Mouse (Mus musculus) macrophage (primary cell): ENCODE data around the gene Mfsd10. TPM values are rescaled to one million over a fixed set of nuclear protein-coding genes. Genes with fewer than 3 reads are reported as not detected.
A peak's percentile ranks its signal among the peaks of the same experiment; 100 is the strongest.

Source experiments
- H3K27ac ChIP-seq: fragments of 350-480 bp; formaldehyde crosslinking; 2 replicates; pipeline ENCODE4 v1.9.0; 2021
- H3K36me3 ChIP-seq: fragments of 350-480 bp; formaldehyde crosslinking; 2 replicates; pipeline ENCODE4 v1.9.0; 2021; ENCODE audit errors: inconsistent target
- H3K4me3 ChIP-seq: fragments of 350-480 bp; formaldehyde crosslinking; 2 replicates; pipeline ENCODE4 v1.9.0; 2021; ENCODE audit errors: inconsistent target
- H3K79me2 ChIP-seq: fragments of 350-480 bp; formaldehyde crosslinking; 2 replicates; pipeline ENCODE4 v1.9.0; 2021; ENCODE audit errors: inconsistent target
- WGBS: methylation state at CpG from one replicate; pipeline ENCODE4 v1.1.7; 2026; ENCODE audit warnings: inconsistent platforms; ENCODE audit not compliant: missing documents; 5-methylcytosine and 5-hydroxymethylcytosine counted together
- polyA plus RNA-seq: library from polyadenylated mRNA; stranded (reverse); fragments of 250-400 nt; gene quantifications from 3 replicates; pipeline ENCODE4 v1.2.4, GENCODE M21; 2018; ENCODE audit warnings: inconsistent platforms
- total RNA-seq, 78 experiments: library from RNA; depleted of rRNA; stranded (reverse); fragments of 250-400 nt; gene quantifications; 1 replicate in 9 of 78; 2 replicates in 24 of 78; 3 replicates in 43 of 78; 4 replicates in 2 of 78; pipeline ENCODE4 v1.2.4; 2018; ENCODE audit warnings: inconsistent platforms in 56 of 78

Mfsd10 gene
- total RNA-seq (2018; cell fraction: chromatin; rRNA removed): 10 to 100 TPM; 18.9 to 91.8 (median 44.8) TPM
- 10 to 100 TPM; 13.5 to 29.9 (median 21.2) TPM for total RNA-seq (2018; cell fraction: cytosol; rRNA removed)
- total RNA-seq (2018; cell fraction: nucleus; rRNA removed): 100 to 1,000 TPM in 2 of 26 experiments, 10 to 100 TPM in 24; 23.2 to 303 (median 42.5) TPM
- polyA plus RNA-seq: 19.4 to 37.9 TPM (median 29.4 TPM) in 3 replicates

DNA sequence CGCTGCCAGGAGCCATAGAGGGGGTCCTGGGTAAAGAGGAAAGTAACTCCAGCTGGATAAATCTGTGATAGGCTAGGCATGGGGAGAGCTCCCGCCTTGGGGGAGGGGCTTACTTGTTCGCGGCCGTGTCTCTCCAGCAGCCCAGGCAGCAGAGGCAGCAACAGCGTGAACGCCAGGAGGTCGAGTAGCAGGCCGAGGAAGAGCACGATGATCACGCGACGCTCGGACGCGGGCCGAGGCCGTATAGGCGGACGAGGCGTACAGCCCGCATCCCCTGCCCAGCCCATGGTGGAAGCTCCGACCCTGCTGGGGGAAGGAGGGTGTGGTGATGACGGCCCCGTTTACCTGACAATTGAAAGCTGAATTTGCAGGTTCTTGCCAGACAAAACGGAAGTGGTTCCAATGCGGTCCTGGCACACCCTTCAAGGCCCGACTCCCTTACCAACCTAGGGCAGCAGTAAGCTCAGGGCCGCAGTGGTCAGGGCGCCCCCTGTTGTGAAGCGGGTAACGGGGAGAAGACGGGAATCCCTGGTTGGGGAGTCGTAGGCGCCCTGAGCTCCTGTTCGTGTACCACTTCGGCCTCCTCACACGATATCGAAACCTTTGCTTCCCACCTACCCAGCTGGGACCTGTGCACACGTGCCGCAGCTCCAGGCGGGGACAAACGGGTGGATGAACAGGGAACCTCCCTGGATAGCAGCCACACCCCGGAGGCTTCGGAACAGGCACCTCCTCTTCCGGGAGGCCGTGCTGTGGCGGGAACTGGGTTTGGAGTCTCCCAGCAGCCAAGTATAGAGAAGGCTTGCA lies at the start of gene Mfsd10:
TSS of gene Mfsd10 (minus strand) at position 732 of the 807 bp plus-strand sequence.
- Histone ChIP-seq H3K79me2 (peaks cover 12% of the 10 kb centered on the region; the same call in 1 of the 2 replicates), H3K36me3 (peaks cover 49% of the 10 kb centered on the region)
- WGBS: under 1% methylated on average over 46 of the region's 48 CpGs

DNA sequence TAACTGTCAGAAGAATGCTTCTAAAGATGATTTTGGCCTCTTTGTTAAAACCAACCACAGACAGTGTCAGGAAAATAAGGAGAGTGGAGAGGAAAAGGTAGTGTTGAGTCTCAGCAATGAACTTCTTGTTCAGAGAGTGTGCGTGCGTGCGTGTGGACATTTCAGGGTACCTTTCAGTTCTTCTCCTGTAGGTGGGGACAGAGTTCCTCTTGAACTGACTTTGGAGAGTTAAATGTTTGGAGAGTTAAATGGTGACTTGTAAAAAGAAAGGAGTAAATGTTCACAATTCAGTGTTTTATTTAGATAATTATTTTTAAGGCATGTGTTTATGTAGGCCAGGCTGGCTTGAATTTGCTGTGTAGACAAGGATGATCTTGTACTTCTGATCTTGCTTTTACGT lies 33.3 kb upstream of the Mfsd10 start:
- H3K79me2 ChIP-seq: no peaks in the 10 kb centered on the region
- no peak overlapping the region for H3K27ac ChIP-seq
- H3K4me3 ChIP-seq: no peak overlapping the region
- H3K36me3 ChIP-seq: no peaks in the 10 kb centered on the region
- 94% methylated on average over 4 of the region's 4 CpGs for WGBS

More for the DNA sequence above, at the start of gene Mfsd10:
- H3K4me3 ChIP-seq: peak within 1 kb of the TSS; percentile 88
- peak within 1 kb of the TSS; percentile 76 for H3K27ac ChIP-seq

DNA sequence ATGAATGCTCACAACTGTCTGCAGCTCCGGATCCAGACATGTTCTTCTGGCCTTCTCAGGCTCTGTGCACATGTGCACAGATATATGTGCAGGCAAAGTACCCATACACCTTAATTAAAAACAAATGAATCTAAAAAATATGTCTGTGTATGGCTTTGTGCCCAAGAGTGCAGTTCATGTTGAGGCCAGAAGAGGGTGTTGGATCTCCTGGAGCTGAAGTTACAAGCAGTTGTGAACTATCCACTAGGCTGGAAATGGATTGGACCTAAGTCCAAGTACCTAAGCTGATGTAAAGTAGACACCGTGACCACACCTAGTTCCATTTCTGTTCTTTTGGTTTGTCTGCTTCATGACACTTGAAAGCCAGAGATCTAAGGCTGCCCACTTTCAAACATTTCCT lies 32.5 kb upstream of the Mfsd10 start:
- WGBS: 88% methylated on average over 2 of the region's 2 CpGs
- Histone ChIP-seq H3K27ac (no peak overlapping the region), H3K4me3 (no peak overlapping the region), H3K79me2 (no peaks in the 10 kb centered on the region), H3K36me3 (no peaks in the 10 kb centered on the region)

DNA sequence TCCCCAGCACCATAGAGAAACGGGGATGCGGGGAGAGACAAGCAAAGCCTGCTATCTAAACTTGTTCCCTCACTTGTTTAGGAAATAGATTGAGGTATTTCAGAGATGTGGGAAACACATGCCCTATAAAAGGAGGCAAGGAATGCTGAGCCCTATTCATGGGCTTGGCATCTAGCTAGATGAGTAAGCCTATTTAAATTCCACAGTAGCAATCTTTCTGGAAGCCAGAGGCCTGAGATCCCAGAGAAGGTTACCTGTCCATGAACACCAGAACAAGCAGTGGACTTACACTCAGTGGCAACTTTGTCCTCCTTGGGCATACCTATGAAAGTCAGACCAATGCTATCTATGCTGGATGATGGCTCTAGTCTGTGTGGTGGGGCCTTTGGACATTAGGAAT lies 26.2 kb upstream of the Mfsd10 start:
- Histone ChIP-seq H3K4me3 (no peak overlapping the region), H3K79me2 (peaks cover 15% of the 10 kb centered on the region), H3K36me3 (no peaks in the 10 kb centered on the region), H3K27ac (no peak overlapping the region)
- WGBS: 90% methylated on average over 2 of the region's 2 CpGs

DNA sequence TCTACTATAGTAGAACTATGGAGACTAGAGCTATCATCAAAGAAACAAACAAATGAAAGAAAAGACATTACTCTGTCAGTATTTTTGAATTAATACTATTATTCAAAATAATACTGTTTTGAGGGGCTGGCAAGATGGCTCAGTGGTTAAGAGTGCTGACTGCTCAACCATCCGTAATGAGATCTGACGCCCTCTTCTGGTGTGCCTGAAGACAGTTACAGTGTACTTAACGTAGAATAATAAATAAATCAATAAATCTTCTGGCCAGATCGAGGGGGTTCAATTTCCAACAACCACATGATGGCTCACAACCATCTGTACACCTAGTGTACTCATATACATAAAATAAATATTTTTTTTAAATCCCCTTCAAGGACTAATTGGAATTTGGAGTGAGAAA lies 24.9 kb upstream of the Mfsd10 start:
- H3K36me3 ChIP-seq: no peaks in the 10 kb centered on the region
- WGBS: 96% methylated on average over 4 of the region's 4 CpGs
- no peak overlapping the region for H3K4me3 ChIP-seq
- H3K79me2 ChIP-seq: peaks cover 23% of the 10 kb centered on the region
- no peak overlapping the region for H3K27ac ChIP-seq

DNA sequence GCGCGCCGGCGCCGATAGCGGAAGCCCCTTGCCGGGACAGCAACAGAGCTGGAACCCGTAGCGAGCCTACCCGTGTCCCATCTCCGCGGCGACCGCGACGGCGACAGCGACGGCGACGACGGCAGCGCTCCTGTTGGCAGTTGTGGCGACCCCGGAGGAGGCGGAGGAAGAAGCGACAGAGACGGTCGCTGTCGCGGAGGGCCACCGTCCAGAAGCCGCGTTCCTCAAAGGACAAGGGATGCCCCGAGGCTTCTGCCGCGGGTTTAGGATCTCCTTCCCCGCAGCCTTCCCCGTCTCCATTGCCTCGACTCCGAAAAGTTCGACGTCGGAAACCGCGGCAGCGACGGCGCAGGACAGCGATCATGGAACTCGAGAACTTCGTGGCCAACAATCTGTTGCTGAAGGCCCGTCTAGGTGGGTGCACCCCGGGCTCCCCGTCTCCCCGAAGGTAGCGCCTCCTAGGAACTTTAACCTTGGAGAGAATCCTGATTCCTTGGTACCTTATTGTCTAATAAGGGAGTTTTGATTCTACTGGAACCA lies 23.6 kb upstream of the Mfsd10 start:
- H3K27ac ChIP-seq: peak overlapping the region; percentile 43; the same call in 1 of the 2 replicates
- under 1% methylated on average over 50 of the region's 57 CpGs for WGBS

DNA sequence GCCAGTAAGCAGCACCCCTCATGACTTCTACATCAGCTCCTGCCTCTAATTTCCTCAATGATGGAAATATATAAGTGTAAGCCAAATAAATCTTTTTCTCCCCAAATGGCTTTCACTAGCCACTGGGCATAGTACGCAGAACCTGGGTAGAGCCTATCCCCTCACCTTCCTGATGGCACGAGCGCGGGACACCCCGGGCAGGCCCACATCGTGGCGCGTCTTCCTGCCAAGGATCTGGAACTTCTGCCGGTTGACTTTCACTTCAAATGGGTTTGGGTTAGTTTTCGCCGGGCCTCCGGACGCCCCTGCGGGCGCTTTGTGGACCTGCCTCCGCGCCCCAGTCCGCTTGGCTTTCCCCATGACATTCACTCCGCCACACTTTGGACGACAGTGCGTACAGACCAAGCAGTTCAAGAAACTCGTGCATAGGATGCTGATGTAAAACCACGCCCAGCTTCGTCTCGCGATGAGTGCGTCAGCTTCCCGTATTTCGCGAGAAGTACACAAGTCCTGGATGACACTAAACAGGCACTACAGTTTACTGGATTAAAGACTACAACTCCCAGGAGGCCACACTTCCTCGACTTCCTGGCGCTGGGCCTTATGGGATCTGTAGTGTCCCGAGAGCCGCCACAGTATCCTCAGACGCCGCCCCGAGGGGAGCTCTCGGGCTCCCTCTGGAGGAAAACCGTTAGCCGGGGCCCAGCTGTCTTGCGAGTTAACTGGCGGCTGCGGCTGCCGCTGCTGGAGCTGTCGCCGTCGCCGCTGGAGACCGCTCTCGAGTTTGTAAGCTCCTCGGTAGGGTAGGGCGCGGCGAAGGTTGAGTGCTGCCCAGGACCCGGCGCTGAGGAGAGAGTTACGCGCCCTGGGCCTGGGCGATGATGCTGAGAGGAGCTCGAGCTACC lies 22.9 kb upstream of the Mfsd10 start, which contains the start of the genes Nop14 and Grk4:
TSS of gene Nop14 (minus strand) at position 463 of the 905 bp plus-strand sequence.
TSS of gene Grk4 (plus strand) at position 694 of the 905 bp plus-strand sequence.
- WGBS: under 1% methylated on average over 57 of the region's 60 CpGs
- H3K4me3 ChIP-seq: peak within 1 kb of the TSS; percentile 90
- peaks cover 23% of the 10 kb centered on the region for H3K79me2 ChIP-seq
- H3K27ac ChIP-seq: peak within 1 kb of the TSS; percentile 47
- H3K36me3 ChIP-seq: peaks cover 19% of the 10 kb centered on the region

More for the DNA sequence above, 23.6 kb upstream of the Mfsd10 start:
- Histone ChIP-seq H3K4me3 (peak overlapping the region; percentile 65), H3K79me2 (peaks cover 23% of the 10 kb centered on the region), H3K36me3 (peaks cover 12% of the 10 kb centered on the region)

DNA sequence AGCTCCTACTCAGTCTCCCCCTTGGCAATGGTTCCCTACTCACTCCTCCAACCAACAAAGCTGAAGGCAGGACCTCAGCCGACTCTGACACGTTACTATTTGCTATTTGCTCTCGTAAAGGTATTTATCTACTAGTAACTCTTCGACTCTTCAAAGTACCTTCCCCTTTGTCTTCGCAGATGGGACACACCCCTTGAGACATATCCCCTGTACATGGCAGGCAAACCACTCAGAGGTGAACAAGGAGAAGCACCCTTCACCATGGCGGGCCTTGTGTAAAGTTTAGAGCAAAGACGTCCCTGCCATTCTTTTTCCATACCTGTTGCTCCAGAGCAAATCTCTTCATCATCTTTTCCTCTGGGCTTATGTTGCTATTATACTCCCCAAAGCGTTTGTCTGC lies 20.5 kb upstream of the Mfsd10 start:
- H3K36me3 ChIP-seq: peaks cover 43% of the 10 kb centered on the region
- WGBS: 95% methylated on average over 8 of the region's 8 CpGs
- H3K27ac ChIP-seq: no peak overlapping the region
- H3K4me3 ChIP-seq: no peak overlapping the region
- peaks cover 23% of the 10 kb centered on the region for H3K79me2 ChIP-seq

DNA sequence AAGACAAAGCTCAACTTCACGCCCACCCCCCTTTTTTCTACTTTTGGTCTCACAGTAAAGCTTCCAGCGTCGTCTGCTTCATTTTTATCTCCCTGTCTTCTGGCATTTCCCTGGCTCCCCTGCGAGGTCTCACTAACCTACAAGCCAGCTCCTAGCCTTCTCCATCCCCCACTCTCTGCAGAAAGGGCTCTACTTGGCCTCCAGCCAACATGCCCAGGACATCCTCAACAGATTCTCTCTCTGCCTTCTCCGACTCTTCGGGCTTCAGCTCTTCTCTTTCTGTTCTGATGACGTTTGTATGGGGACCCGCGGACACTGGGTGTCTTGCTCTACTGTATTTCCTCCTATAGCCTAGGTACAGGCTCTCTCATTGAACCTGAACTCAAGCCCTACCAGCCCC lies 17.9 kb upstream of the Mfsd10 start:
- H3K79me2 ChIP-seq: peaks cover 23% of the 10 kb centered on the region
- no peak overlapping the region for H3K27ac ChIP-seq
- H3K4me3 ChIP-seq: no peak overlapping the region
- WGBS: 98% methylated on average over 9 of the region's 9 CpGs
- H3K36me3 ChIP-seq: peaks cover 63% of the 10 kb centered on the region

DNA sequence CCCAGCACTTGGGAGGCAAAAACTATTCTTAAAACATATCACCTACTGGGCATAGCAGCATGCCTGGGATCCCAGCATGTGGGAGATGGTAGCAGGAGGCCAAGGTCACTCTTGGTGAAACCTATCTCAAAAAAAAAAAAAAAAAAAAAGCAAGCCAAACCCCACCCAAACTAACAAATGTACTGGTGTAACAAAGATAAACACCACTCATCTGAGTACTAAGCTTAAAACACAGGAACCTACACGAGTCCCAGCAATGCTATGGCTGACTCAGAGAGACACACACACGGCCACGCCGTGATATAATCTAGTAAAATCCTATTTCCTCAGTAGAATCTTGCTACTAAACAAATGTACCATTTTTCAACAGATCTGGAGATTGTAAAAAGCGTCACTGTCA lies 15.9 kb upstream of the Mfsd10 start:
- H3K79me2 ChIP-seq: peaks cover 6% of the 10 kb centered on the region
- 90% methylated on average over 5 of the region's 5 CpGs for WGBS
- peaks cover 82% of the 10 kb centered on the region for H3K36me3 ChIP-seq
- no peak overlapping the region for H3K4me3 ChIP-seq
- no peak overlapping the region for H3K27ac ChIP-seq

DNA sequence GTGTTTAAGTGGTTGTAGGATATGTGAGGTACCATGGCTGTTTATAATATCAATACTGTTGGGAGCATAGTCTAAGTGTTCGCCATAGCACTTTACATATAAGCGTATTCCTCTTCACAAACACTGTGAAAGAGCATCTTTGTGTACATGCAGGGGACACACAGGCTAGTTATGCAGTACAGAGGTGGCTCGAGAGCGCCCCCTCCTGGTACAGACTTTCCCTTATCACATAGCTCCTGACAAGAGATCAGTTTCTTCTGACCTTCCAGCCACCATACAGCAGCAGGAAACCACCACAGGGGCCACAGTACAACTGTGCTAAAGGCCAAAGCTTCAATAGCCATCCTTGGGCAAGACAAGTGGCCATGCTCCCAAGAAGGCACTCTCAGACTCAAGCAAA lies 10.6 kb upstream of the Mfsd10 start:
- WGBS: 53% methylated on average over 4 of the region's 4 CpGs
- Histone ChIP-seq H3K36me3 (peaks cover 86% of the 10 kb centered on the region), H3K27ac (no peak overlapping the region)

DNA sequence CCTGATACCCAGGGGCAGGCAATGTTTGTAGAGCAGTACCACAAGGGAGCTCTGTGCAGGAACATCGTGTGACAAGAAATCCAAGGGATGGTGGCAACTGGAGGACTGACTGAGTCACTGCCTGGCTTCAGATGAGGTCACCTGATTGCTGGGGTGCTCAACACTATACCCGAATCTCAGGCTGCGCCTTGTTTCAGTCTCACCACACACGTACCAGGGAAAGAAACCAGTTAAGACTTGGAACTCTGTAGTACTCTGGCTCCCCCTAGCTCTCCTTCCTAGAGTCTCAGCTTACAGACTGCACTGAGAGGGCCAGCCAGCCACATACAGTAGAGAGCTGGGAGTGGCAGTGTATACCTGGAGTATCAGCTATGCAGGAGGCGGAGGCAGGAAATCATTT lies 5.9 kb upstream of the Mfsd10 start:
- Histone ChIP-seq H3K79me2 (no peaks in the 10 kb centered on the region), H3K4me3 (no peak overlapping the region), H3K36me3 (peaks cover 79% of the 10 kb centered on the region), H3K27ac (no peak overlapping the region)
- 79% methylated on average over 5 of the region's 5 CpGs for WGBS

More for the DNA sequence above, 10.6 kb upstream of the Mfsd10 start:
- no peaks in the 10 kb centered on the region for H3K79me2 ChIP-seq
- H3K4me3 ChIP-seq: no peak overlapping the region

DNA sequence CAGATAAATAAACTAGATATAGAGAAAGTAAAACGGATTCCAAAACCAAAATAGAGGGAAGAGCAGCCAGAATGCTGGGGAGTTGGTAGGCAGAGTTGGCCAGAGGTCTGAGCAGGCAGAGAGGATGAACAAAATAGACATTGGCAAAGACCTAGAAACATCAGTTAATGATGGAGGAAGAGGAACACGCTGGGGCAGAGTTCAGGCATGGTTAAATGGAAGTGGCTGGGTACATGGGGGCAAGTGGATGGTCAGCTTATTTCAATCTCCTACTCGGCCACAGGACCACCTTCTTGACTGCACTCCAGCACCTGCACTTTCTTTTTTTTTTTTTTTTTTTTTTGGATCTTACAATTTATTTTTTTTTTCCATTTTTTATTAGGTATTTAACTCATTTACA lies 5.0 kb upstream of the Mfsd10 start:
- 100% methylated on average over 3 of the region's 3 CpGs for WGBS
- Histone ChIP-seq H3K79me2 (no peaks in the 10 kb centered on the region), H3K4me3 (no peak overlapping the region), H3K27ac (no peak overlapping the region), H3K36me3 (peaks cover 72% of the 10 kb centered on the region)

DNA sequence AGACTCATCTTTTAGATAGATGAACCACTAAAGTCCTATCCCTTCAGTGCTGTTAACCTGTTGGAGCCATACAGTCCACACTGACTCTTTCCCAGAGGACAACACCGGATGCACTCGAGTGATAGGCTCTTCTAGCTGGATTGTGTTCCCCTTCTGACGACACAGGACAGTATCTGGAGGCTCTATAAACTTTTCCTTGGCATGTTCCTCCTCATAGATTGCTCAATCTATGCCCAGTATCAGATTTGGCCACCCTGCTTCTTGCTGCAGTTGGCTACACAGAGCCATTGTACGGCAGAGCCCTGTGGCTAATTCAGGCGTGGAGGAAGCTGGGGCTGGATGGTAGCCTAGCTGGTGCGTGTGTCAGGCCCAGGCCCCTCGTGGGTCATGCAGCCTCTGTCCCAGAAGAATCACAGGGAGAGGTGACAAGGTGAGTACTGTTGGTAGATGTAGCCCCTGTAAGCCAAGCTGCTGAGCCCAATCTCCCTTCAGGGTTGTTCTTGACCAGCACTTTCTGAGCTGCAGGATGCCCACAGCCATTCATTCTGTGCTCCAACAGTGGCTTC lies 662 bp upstream of the Mfsd10 start:
- Histone ChIP-seq H3K27ac (peak overlapping the region; percentile 76; the same call in 1 of the 2 replicates), H3K4me3 (peak overlapping the region; percentile 88; the same call in 1 of the 2 replicates), H3K36me3 (peaks cover 40% of the 10 kb centered on the region; the same call in 1 of the 2 replicates), H3K79me2 (peaks cover 12% of the 10 kb centered on the region; the same call in 1 of the 2 replicates)
- WGBS: 30% methylated on average over 7 of the region's 7 CpGs
